ENCODE assay signal across 10 mouse cellular contexts in the genomic region with DNA sequence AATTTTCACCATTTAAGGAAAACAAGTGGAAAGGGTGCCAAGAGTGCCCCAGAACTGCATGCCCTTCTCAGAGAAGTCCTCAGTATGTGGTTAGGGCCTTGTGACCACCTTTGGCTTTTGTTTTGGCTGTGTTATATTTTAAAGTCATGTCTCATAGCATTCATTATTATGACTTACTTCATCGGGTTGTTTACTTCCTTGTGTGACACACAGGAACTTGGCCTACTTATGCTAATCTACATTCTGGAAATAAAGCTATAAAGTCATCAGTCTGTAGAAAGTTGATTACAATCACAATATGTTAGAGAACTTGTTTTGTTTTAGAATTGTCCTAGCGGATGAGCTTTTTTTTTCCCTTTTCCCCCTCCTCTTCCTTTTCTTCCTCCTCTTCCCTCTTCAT.
DNase-seq lines count a peak whose midpoint lies in the region; ATAC-seq and TF ChIP-seq lines count a peak whose summit lies in the region.
"Had no signal": no experiment of that assay in that cellular context is flagged by ENCODE, and none has a peak within 500 bp of the region (broad histone marks: within the 10 kb centered on the region; RNA-seq: fewer than 3 reads in every experiment).

No protein-coding gene starts in this region.

- H3K36me3 ChIP-seq in forebrain, embryonic 12.5 days (replicated peaks) = peaks cover 29% of the 10 kb centered on the region
- no peaks in the 10 kb centered on the region; the same call in 1 of the 2 replicates for H3K36me3 ChIP-seq in hindbrain, embryonic 16.5 days (ENCODE audit: control insufficient read depth, insufficient read depth, low read length)
- H3K36me3 ChIP-seq in neural tube, embryonic 13.5 days = peaks cover 18% of the 10 kb centered on the region
- H3K36me3 ChIP-seq: liver, embryonic 13.5 days had no signal

- H3K9me3 ChIP-seq in forebrain, embryonic 12.5 days = no peaks in the 10 kb centered on the region
- no peaks in the 10 kb centered on the region for H3K9me3 ChIP-seq in hindbrain, embryonic 16.5 days (ENCODE audit: control insufficient read depth, low read length)
- H3K9me3 ChIP-seq in neural tube, embryonic 13.5 days = no peaks in the 10 kb centered on the region
- H3K9me3 ChIP-seq: liver, embryonic 13.5 days had no signal

- H3K27me3 ChIP-seq in forebrain, embryonic 12.5 days = no peaks in the 10 kb centered on the region
- no peaks in the 10 kb centered on the region for H3K27me3 ChIP-seq in hindbrain, embryonic 16.5 days (replicated peaks; ENCODE audit: control insufficient read depth, insufficient read depth, low read length)
- H3K27me3 ChIP-seq in neural tube, embryonic 13.5 days = no peaks in the 10 kb centered on the region

- peak overlapping the region; percentile 95 for H3K9ac ChIP-seq in forebrain, embryonic 12.5 days
- H3K9ac ChIP-seq in hindbrain, embryonic 16.5 days (ENCODE audit: low read depth, low read length) = peak overlapping the region; percentile 74
- peak overlapping the region; percentile 99 for H3K9ac ChIP-seq in neural tube, embryonic 13.5 days
- H3K9ac ChIP-seq: liver, embryonic 13.5 days had no signal

- no peak for DNase-seq in layer of hippocampus, adult 2 months (ENCODE audit: low spot score in 2 of 2)
- DNase-seq in layer of hippocampus, postnatal 36 days = no peak
- DNase-seq in frontal cortex, adult 2 months (ENCODE audit: extremely low spot score in 1 of 2, low spot score in 1 of 2) = no peak
- DNase-seq in c-Kit-positive CD71-positive TER-119-positive erythroid progenitor cells, embryonic 14.5 days (ENCODE audit: low spot score) = no peak
- DNase-seq in thymus, postnatal 0 days (ENCODE audit: low spot score) = no peak
- DNase-seq: liver, embryonic 13.5 days; lung, postnatal 4 days had no signal

- no peak for TF ChIP-seq CTCF in layer of hippocampus, adult 2 months (conservative IDR thresholded peaks at IDR 0.05)

- WGBS in forebrain, embryonic 12.5 days = 6% methylated on average over 2 of the region's 2 CpGs
- WGBS in hindbrain, embryonic 16.5 days = 11% methylated on average over 2 of the region's 2 CpGs
- 11% methylated on average over 2 of the region's 2 CpGs for WGBS in neural tube, embryonic 13.5 days

- peaks cover 16% of the 10 kb centered on the region for H3K4me1 ChIP-seq in forebrain, embryonic 12.5 days
- H3K4me1 ChIP-seq in hindbrain, embryonic 16.5 days (ENCODE audit: control insufficient read depth, insufficient read depth, low read depth, low read length) = peaks cover 2% of the 10 kb centered on the region; the same call in 1 of the 2 replicates
- H3K4me1 ChIP-seq in neural tube, embryonic 13.5 days (replicated peaks) = peaks cover 17% of the 10 kb centered on the region
- H3K4me1 ChIP-seq: liver, embryonic 13.5 days had no signal

- peak overlapping the region; percentile 88 for H3K4me3 ChIP-seq in layer of hippocampus, adult 2 months
- peak overlapping the region; percentile 50 for H3K4me3 ChIP-seq in forebrain, embryonic 12.5 days (replicated peaks)
- H3K4me3 ChIP-seq in hindbrain, embryonic 16.5 days (ENCODE audit: low read length) = peak overlapping the region; percentile 52
- H3K4me3 ChIP-seq in neural tube, embryonic 13.5 days = peak overlapping the region; percentile 63

- no peak for ATAC-seq in forebrain, embryonic 12.5 days (ENCODE audit: low FRiP score)
- no peak for ATAC-seq in hindbrain, embryonic 16.5 days
- ATAC-seq in neural tube, embryonic 13.5 days (ENCODE audit: low read depth) = no peak

- H3K27ac ChIP-seq in layer of hippocampus, adult 2 months = peak overlapping the region; percentile 100
- H3K27ac ChIP-seq in forebrain, embryonic 12.5 days = peak overlapping the region; percentile 98
- H3K27ac ChIP-seq in hindbrain, embryonic 16.5 days (ENCODE audit: low read depth, low read length) = peak overlapping the region; percentile 90
- H3K27ac ChIP-seq in neural tube, embryonic 13.5 days (replicated peaks) = peak overlapping the region; percentile 99
- H3K27ac ChIP-seq: liver, embryonic 13.5 days had no signal

- peak overlapping the region; percentile 77 for H3K4me2 ChIP-seq in forebrain, embryonic 12.5 days
- peak overlapping the region; percentile 60 for H3K4me2 ChIP-seq in hindbrain, embryonic 16.5 days (ENCODE audit: low read length)
- H3K4me2 ChIP-seq in neural tube, embryonic 13.5 days = peak overlapping the region; percentile 92
